Mouse (Mus musculus): ENCODE measurements around the gene Gm5129. TPM values are rescaled to one million over a fixed set of nuclear protein-coding genes. Genes with fewer than 3 reads are reported as not detected.

Gm5129 gene
- polyA plus RNA-seq, 1 experiment from 2014 or later = not detected

- no peaks in the 10 kb centered on the region; the same call in 1 of the 2 replicates for H3K36me3 ChIP-seq (ENCODE audit: control insufficient read depth, insufficient read depth, low read length)
- ATAC-seq (replicated peaks; ENCODE audit: low FRiP score) (no peak), DNase-seq (ENCODE audit: low spot score) (no peak)
- H3K27ac ChIP-seq (ENCODE audit: low read depth, low read length) = no peak overlapping the region
- no peak overlapping the region for H3K9ac ChIP-seq (ENCODE audit: low read length)
- 82% methylated on average over 2 of the region's 2 CpGs for WGBS
- no peak overlapping the region for H3K4me3 ChIP-seq (ENCODE audit: low read depth, low read length)
- no peaks in the 10 kb centered on the region for H3K4me1 ChIP-seq (replicated peaks; ENCODE audit: control insufficient read depth, insufficient read depth, low read length)
- H3K27me3 ChIP-seq (ENCODE audit: control insufficient read depth, insufficient read depth, low read length) = no peaks in the 10 kb centered on the region
- no peaks in the 10 kb centered on the region for H3K9me3 ChIP-seq (ENCODE audit: control insufficient read depth, low read length)
- H3K4me2 ChIP-seq (ENCODE audit: low read depth, low read length, severe bottlenecking) = no peak overlapping the region
Measured at GRCm38 (mm10) chr5:29772038-29772437, 36.3 kb upstream of the Gm5129 start.

DNA sequence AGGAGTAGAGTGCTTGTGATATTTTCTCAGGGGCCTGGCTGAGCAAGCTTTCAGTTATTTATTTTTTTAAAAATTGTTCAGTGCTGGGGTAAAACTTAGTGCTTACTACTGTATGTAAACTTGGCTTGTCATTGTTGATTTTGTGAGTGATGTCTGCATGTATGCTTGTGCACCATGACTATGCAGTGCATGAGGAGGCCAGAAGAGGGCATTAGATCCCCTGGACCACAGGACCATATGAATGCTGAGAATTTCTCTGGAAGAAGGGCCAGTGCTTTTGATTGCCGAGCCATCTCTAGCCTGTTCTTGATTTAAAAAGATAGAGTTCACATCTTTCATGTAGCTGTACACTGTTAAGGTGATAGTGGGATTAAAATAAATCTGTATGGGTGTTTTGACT is 35.2 kb upstream of the Gm5129 start:
- H3K27me3 ChIP-seq (ENCODE audit: control insufficient read depth, insufficient read depth, low read length) = no peaks in the 10 kb centered on the region
- DNase-seq (ENCODE audit: low spot score) (no peak), ATAC-seq (replicated peaks; ENCODE audit: low FRiP score) (no peak)
- WGBS = 88% methylated on average over 1 of the region's 1 CpGs
- no peaks in the 10 kb centered on the region; the same call in 1 of the 2 replicates for H3K36me3 ChIP-seq (ENCODE audit: control insufficient read depth, insufficient read depth, low read length)
- H3K27ac ChIP-seq (ENCODE audit: low read depth, low read length) = no peak overlapping the region
- no peak overlapping the region for H3K4me3 ChIP-seq (ENCODE audit: low read depth, low read length)
- no peak overlapping the region for H3K9ac ChIP-seq (ENCODE audit: low read length)
- H3K9me3 ChIP-seq (ENCODE audit: control insufficient read depth, low read length) = no peaks in the 10 kb centered on the region
- H3K4me1 ChIP-seq (replicated peaks; ENCODE audit: control insufficient read depth, insufficient read depth, low read length) = no peaks in the 10 kb centered on the region
- no peak overlapping the region for H3K4me2 ChIP-seq (ENCODE audit: low read depth, low read length, severe bottlenecking)

DNA sequence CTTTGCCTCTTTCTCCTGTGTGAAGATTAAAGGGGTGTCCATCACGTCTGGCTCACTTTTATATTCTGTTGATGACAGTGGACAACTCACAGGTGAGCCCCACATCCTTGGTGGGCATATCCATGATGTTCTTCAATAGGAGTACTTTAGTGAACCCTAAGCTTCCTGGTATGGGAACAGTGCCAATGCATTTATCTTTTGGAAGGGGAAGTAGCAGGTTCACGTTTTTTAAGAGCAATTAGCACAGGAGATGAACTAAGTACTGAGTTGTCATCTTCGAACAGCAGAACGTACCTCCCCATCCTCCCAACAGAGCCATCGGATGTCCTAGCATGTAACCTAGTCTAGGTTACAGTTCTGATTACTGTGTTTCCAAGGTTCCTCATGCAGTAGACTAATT is 23.6 kb upstream of the Gm5129 start:
- no peaks in the 10 kb centered on the region for H3K9me3 ChIP-seq (ENCODE audit: control insufficient read depth, low read length)
- DNase-seq (ENCODE audit: low spot score) (no peak), ATAC-seq (replicated peaks; ENCODE audit: low FRiP score) (no peak)
- no peaks in the 10 kb centered on the region for H3K27me3 ChIP-seq (ENCODE audit: control insufficient read depth, insufficient read depth, low read length)
- no peak overlapping the region for H3K27ac ChIP-seq (ENCODE audit: low read depth, low read length)
- H3K4me2 ChIP-seq (ENCODE audit: low read depth, low read length, severe bottlenecking) = no peak overlapping the region
- H3K9ac ChIP-seq (ENCODE audit: low read length) = no peak overlapping the region
- 92% methylated on average over 5 of the region's 5 CpGs for WGBS
- H3K4me1 ChIP-seq (replicated peaks; ENCODE audit: control insufficient read depth, insufficient read depth, low read length) = no peaks in the 10 kb centered on the region
- no peak overlapping the region for H3K4me3 ChIP-seq (ENCODE audit: low read depth, low read length)
- H3K36me3 ChIP-seq (ENCODE audit: control insufficient read depth, insufficient read depth, low read length) = peaks cover under 1% of the 10 kb centered on the region; the same call in 1 of the 2 replicates

- no peaks in the 10 kb centered on the region for H3K9me3 ChIP-seq (ENCODE audit: control insufficient read depth, low read length)
- no peak overlapping the region for H3K27ac ChIP-seq (ENCODE audit: low read depth, low read length)
- H3K4me2 ChIP-seq (ENCODE audit: low read depth, low read length, severe bottlenecking) = no peak overlapping the region
- DNase-seq (ENCODE audit: low spot score) = no peak
- peaks cover 4% of the 10 kb centered on the region; the same call in 1 of the 2 replicates for H3K36me3 ChIP-seq (ENCODE audit: control insufficient read depth, insufficient read depth, low read length)
- ATAC-seq (replicated peaks; ENCODE audit: low FRiP score) = no peak
- no peak overlapping the region for H3K9ac ChIP-seq (ENCODE audit: low read length)
- H3K4me3 ChIP-seq (ENCODE audit: low read depth, low read length) = no peak overlapping the region
- no peaks in the 10 kb centered on the region for H3K4me1 ChIP-seq (replicated peaks; ENCODE audit: control insufficient read depth, insufficient read depth, low read length)
- H3K27me3 ChIP-seq (ENCODE audit: control insufficient read depth, insufficient read depth, low read length) = no peaks in the 10 kb centered on the region
Measured at GRCm38 (mm10) chr5:29752894-29753293, 17.2 kb upstream of the Gm5129 start.

DNA sequence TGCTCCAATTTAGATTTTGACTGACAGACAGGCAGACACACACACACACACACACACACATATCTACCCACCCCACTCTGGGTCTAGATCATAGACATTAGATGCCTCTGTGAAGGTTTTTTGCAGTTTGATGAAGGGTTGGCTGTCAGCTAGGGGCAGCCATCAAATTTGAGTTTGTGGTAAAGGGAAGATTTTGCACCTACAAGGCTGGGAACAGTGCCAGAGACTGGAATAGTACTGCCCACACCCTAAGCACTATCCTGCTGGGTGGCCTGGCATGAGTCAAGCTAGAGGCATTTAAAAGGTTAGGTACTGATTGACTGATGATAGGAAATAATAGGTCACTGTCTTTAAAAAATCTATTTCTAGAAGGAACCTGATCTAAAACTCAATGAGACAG is 15.6 kb upstream of the Gm5129 start:
- Histone ChIP-seq H3K4me2 (ENCODE audit: low read depth, low read length, severe bottlenecking) (no peak overlapping the region), H3K9me3 (ENCODE audit: control insufficient read depth, low read length) (no peaks in the 10 kb centered on the region), H3K4me3 (ENCODE audit: low read depth, low read length) (no peak overlapping the region), H3K9ac (ENCODE audit: low read length) (no peak overlapping the region), H3K27me3 (ENCODE audit: control insufficient read depth, insufficient read depth, low read length) (no peaks in the 10 kb centered on the region), H3K27ac (ENCODE audit: low read depth, low read length) (no peak overlapping the region), H3K4me1 (replicated peaks; ENCODE audit: control insufficient read depth, insufficient read depth, low read length) (no peaks in the 10 kb centered on the region), H3K36me3 (ENCODE audit: control insufficient read depth, insufficient read depth, low read length) (peaks cover 4% of the 10 kb centered on the region; the same call in 1 of the 2 replicates)
- ATAC-seq (replicated peaks; ENCODE audit: low FRiP score) = no peak
- no peak for DNase-seq (ENCODE audit: low spot score)

DNA sequence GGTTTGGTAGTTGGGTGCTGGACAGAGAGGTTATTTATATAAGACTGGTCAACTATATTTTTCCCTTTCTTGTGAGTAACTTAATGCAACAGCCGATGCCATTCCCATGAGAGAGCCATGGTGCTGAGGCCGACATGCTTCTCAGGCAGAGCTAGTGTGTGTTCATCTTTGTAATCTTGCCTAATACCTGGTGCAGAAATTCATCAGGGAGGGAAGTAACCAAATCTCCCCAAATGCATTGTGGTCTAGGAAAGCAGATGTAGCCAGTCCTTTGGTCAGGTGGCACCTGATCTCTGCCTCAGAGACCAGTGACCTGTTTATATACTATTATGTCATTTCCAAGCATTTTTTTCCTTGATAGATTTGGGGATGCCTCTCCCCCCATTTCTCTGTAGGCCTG is 11.9 kb upstream of the Gm5129 start:
- DNase-seq (ENCODE audit: low spot score) (no peak), ATAC-seq (replicated peaks; ENCODE audit: low FRiP score) (no peak)
- Histone ChIP-seq H3K4me1 (replicated peaks; ENCODE audit: control insufficient read depth, insufficient read depth, low read length) (no peaks in the 10 kb centered on the region), H3K27me3 (ENCODE audit: control insufficient read depth, insufficient read depth, low read length) (no peaks in the 10 kb centered on the region), H3K9ac (ENCODE audit: low read length) (no peak overlapping the region), H3K4me2 (ENCODE audit: low read depth, low read length, severe bottlenecking) (no peak overlapping the region), H3K4me3 (ENCODE audit: low read depth, low read length) (no peak overlapping the region), H3K36me3 (ENCODE audit: control insufficient read depth, insufficient read depth, low read length) (no peaks in the 10 kb centered on the region; the same call in 1 of the 2 replicates), H3K9me3 (ENCODE audit: control insufficient read depth, low read length) (no peaks in the 10 kb centered on the region), H3K27ac (ENCODE audit: low read depth, low read length) (no peak overlapping the region)
- WGBS = 92% methylated on average over 2 of the region's 2 CpGs

DNA sequence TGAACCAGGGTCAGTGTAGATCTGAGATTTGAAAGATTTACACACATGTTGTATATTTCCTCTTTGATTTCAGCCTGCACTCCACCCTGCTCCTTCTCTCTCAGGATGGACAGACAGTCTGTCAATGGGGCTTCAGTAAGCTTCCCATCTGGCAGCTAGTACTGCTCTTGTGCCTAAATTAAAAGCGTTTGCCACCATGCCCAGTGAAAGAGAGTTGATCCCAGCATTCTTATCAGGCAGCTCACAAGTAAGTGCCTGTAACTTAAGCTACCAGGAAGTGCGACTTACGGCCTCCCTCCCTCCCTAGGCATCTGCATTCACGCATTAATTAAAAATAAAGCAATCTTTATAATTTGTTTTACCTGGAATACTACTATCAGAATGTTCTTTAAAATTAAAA is 5.4 kb upstream of the Gm5129 start:
- no peaks in the 10 kb centered on the region; the same call in 1 of the 2 replicates for H3K36me3 ChIP-seq (ENCODE audit: control insufficient read depth, insufficient read depth, low read length)
- DNase-seq (ENCODE audit: low spot score) (no peak), ATAC-seq (replicated peaks; ENCODE audit: low FRiP score) (no peak)
- H3K9me3 ChIP-seq (ENCODE audit: control insufficient read depth, low read length) = no peaks in the 10 kb centered on the region
- no peak overlapping the region for H3K9ac ChIP-seq (ENCODE audit: low read length)
- no peaks in the 10 kb centered on the region for H3K27me3 ChIP-seq (ENCODE audit: control insufficient read depth, insufficient read depth, low read length)
- no peak overlapping the region for H3K27ac ChIP-seq (ENCODE audit: low read depth, low read length)
- 77% methylated on average over 4 of the region's 4 CpGs for whole genome bisulfite sequencing
- no peak overlapping the region for H3K4me3 ChIP-seq (ENCODE audit: low read depth, low read length)
- no peak overlapping the region for H3K4me2 ChIP-seq (ENCODE audit: low read depth, low read length, severe bottlenecking)
- peaks cover 4% of the 10 kb centered on the region; the same call in 1 of the 2 replicates for H3K4me1 ChIP-seq (replicated peaks; ENCODE audit: control insufficient read depth, insufficient read depth, low read length)

- no peak for DNase-seq (ENCODE audit: low spot score)
- Histone ChIP-seq H3K27me3 (ENCODE audit: control insufficient read depth, insufficient read depth, low read length) (no peaks in the 10 kb centered on the region), H3K9ac (ENCODE audit: low read length) (no peak overlapping the region), H3K36me3 (ENCODE audit: control insufficient read depth, insufficient read depth, low read length) (no peaks in the 10 kb centered on the region; the same call in 1 of the 2 replicates), H3K4me1 (replicated peaks; ENCODE audit: control insufficient read depth, insufficient read depth, low read length) (peaks cover 4% of the 10 kb centered on the region; the same call in 1 of the 2 replicates), H3K4me2 (ENCODE audit: low read depth, low read length, severe bottlenecking) (no peak overlapping the region), H3K27ac (ENCODE audit: low read depth, low read length) (no peak overlapping the region), H3K9me3 (ENCODE audit: control insufficient read depth, low read length) (no peaks in the 10 kb centered on the region), H3K4me3 (ENCODE audit: low read depth, low read length) (no peak overlapping the region)
- WGBS = 68% methylated on average over 1 of the region's 1 CpGs
- no peak for ATAC-seq (replicated peaks; ENCODE audit: low FRiP score)
Measured at GRCm38 (mm10) chr5:29740651-29741050, 4.9 kb upstream of the Gm5129 start.

- Histone ChIP-seq H3K27me3 (ENCODE audit: control insufficient read depth, insufficient read depth, low read length) (no peaks in the 10 kb centered on the region), H3K9ac (ENCODE audit: low read length) (no peak overlapping the region), H3K36me3 (ENCODE audit: control insufficient read depth, insufficient read depth, low read length) (no peaks in the 10 kb centered on the region; the same call in 1 of the 2 replicates), H3K9me3 (ENCODE audit: control insufficient read depth, low read length) (no peaks in the 10 kb centered on the region), H3K4me1 (replicated peaks; ENCODE audit: control insufficient read depth, insufficient read depth, low read length) (peaks cover 8% of the 10 kb centered on the region; the same call in 1 of the 2 replicates), H3K4me3 (ENCODE audit: low read depth, low read length) (no peak overlapping the region), H3K27ac (ENCODE audit: low read depth, low read length) (no peak overlapping the region), H3K4me2 (ENCODE audit: low read depth, low read length, severe bottlenecking) (no peak overlapping the region)
- 90% methylated on average over 4 of the region's 4 CpGs for WGBS
- no peak for ATAC-seq (replicated peaks; ENCODE audit: low FRiP score)
- no peak for DNase-seq (ENCODE audit: low spot score)
Measured at GRCm38 (mm10) chr5:29738076-29738475, 2.3 kb upstream of the Gm5129 start.
